Mouse (Mus musculus) midbrain, postnatal 0 days (tissue): Measurements from ENCODE around the gene Acad11. TPM values are rescaled to one million over a fixed set of nuclear protein-coding genes. Genes with fewer than 3 reads are reported as not detected.

Source experiments
- ATAC-seq: fragments of 200-750 bp; cut with Nextera tagmentation; 2 replicates; pipeline ENCODE4 v1.8.0; 2017; ENCODE audit warnings: moderate number of reproducible peaks, mild to moderate bottlenecking, moderate TSS enrichment, moderate library complexity; ENCODE audit not compliant: low FRiP score
- DNase-seq: peaks from one replicate; pipeline ENCODE4 v3.0.0-alpha.2; 2015; ENCODE audit warnings: low spot score
- H3K27ac ChIP-seq: fragments of 300-500 bp; sonication (generic); 2 replicates; pipeline ENCODE4 v1.5.1; 2014; ENCODE audit warnings: low read depth, mild to moderate bottlenecking, low read length, mixed read lengths
- H3K27me3 ChIP-seq: fragments of 300-500 bp; sonication (generic); 2 replicates; pipeline ENCODE4 v1.6.1; 2014; ENCODE audit warnings: low read length, control low read depth, mixed read lengths; ENCODE audit not compliant: insufficient read depth
- H3K36me3 ChIP-seq: fragments of 300-500 bp; sonication (generic); 2 replicates; pipeline ENCODE4 v1.6.1; 2014; ENCODE audit warnings: low read length, control low read depth, mixed read lengths; ENCODE audit not compliant: insufficient read depth
- H3K4me1 ChIP-seq: fragments of 300-500 bp; sonication (generic); 2 replicates; pipeline ENCODE4 v1.6.1; 2014; ENCODE audit warnings: mild to moderate bottlenecking, control low read depth, antibody characterized with exemption, low read length, mixed read lengths; ENCODE audit not compliant: insufficient read depth
- H3K4me2 ChIP-seq: fragments of 300-500 bp; sonication (generic); 2 replicates; pipeline ENCODE4 v1.6.1; 2014; ENCODE audit warnings: low read depth, mild to moderate bottlenecking, low read length, mixed read lengths; ENCODE audit not compliant: poor library complexity, severe bottlenecking
- H3K4me3 ChIP-seq: fragments of 300-500 bp; sonication (generic); 2 replicates; pipeline ENCODE4 v1.5.1; 2014; ENCODE audit warnings: low read depth, mild to moderate bottlenecking, low read length, moderate library complexity
- H3K9ac ChIP-seq: fragments of 300-500 bp; sonication (generic); replicated peaks from 2 replicates; pipeline ENCODE4 v1.6.1; 2014; ENCODE audit warnings: mild to moderate bottlenecking, low read length, moderate library complexity, mixed read lengths; ENCODE audit not compliant: poor library complexity, severe bottlenecking
- H3K9me3 ChIP-seq: fragments of 300-500 bp; sonication (generic); 2 replicates; pipeline ENCODE4 v1.6.1; 2016; ENCODE audit warnings: low read length, control low read depth
- CTCF ChIP-seq: IDR thresholded peaks from 2 replicates; pipeline ENCODE4 v1.5.1; 2016; ENCODE audit warnings: antibody characterized with exemption, mild to moderate bottlenecking
- WGBS: fragments of 180-500 bp; shearing (Covaris S2); extraction: QIAGEN DNeasy Blood & Tissue Kit; methylation state at CpG from one replicate; pipeline ENCODE4 v1.1.7; 2014; 5-methylcytosine and 5-hydroxymethylcytosine counted together
- polyA plus RNA-seq: library from polyadenylated mRNA; unstranded; fragments of >200 nt; fragmentation: Nextera tagmentation; extraction: Ambion mirVana; gene quantifications from 2 replicates; pipeline ENCODE4 v1.2.1, GENCODE M21; 2015
- total RNA-seq: library from RNA; depleted of rRNA; stranded (reverse); fragments of >200 nt; gene quantifications from 2 replicates; pipeline ENCODE4 v1.2.3, GENCODE M21; 2014

Gene Acad11
- total and polyA plus RNA-seq, 2 experiments from 2014 or later, result 6.3 to 12.1 TPM

DNA sequence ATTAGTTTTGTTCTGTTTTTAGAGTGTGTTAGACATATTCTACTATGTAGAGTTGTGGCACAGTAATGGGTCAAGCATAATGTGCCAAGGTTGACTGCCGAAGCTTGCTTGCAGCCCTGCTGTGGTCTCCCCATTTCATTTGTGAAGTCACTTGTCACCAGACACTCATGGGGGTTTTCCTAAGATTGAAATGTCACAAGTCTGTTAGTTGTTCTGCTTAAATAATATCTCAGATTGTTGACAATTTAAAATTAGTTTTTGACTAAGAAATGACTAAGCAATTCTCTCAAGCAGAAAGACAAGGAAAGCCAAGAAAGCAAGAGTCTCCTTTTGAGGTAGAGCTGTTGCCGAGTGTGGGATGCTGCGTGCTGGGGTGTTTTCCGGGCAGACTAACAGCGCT, 29.8 kb downstream of the Acad11 start:
- 95% methylated on average over 5 of the region's 5 CpGs for WGBS
- Histone ChIP-seq H3K4me2 (no peak overlapping the region), H3K27me3 (no peaks in the 10 kb centered on the region), H3K27ac (no peak overlapping the region), H3K36me3 (no peaks in the 10 kb centered on the region), H3K4me3 (no peak overlapping the region), H3K9ac (no peak overlapping the region), H3K4me1 (no peaks in the 10 kb centered on the region), H3K9me3 (no peaks in the 10 kb centered on the region)
- DNase-seq (no peak), ATAC-seq (no peak)
- no peak for TF ChIP-seq CTCF

DNA sequence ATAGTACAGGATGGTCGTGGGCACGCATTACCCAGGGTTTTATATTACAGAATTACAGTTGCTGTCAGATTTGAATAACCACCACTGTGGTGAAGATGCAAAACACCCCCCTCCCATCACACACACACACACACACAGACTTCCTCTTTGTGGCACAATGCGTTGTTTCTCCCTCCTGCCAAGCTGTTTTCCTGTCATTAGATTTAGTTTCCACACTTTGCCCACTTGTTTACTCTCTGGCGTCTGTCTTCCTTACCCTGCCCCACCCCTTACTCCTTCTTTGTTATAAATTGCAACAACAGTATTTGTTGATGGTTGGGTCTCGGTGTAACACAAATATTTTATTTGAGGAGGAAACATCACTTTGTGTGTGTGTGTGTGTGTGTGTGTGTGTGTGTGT, 35.1 kb downstream of the Acad11 start:
- Histone ChIP-seq H3K4me1 (no peaks in the 10 kb centered on the region), H3K4me2 (no peak overlapping the region), H3K27ac (no peak overlapping the region), H3K9me3 (no peaks in the 10 kb centered on the region), H3K9ac (no peak overlapping the region), H3K4me3 (no peak overlapping the region), H3K27me3 (no peaks in the 10 kb centered on the region), H3K36me3 (no peaks in the 10 kb centered on the region)
- WGBS, result 89% methylated on average over 5 of the region's 5 CpGs
- TF ChIP-seq CTCF, result no peak
- no peak for DNase-seq
- ATAC-seq, result no peak

GRCm38 (mm10) chr9:104099060-104099459, 35.9 kb downstream of the Acad11 start:
- Histone ChIP-seq H3K9ac (no peak overlapping the region), H3K27me3 (no peaks in the 10 kb centered on the region), H3K4me3 (no peak overlapping the region), H3K36me3 (no peaks in the 10 kb centered on the region), H3K4me2 (no peak overlapping the region), H3K27ac (no peak overlapping the region), H3K4me1 (no peaks in the 10 kb centered on the region), H3K9me3 (no peaks in the 10 kb centered on the region)
- ATAC-seq (no peak), DNase-seq (no peak)
- WGBS, result 93% methylated on average over 11 of the region's 11 CpGs
- no peak for TF ChIP-seq CTCF

- ATAC-seq (no peak), DNase-seq (no peak)
- no peak for TF ChIP-seq CTCF
- Histone ChIP-seq H3K9me3 (no peaks in the 10 kb centered on the region), H3K27ac (no peak overlapping the region), H3K36me3 (no peaks in the 10 kb centered on the region), H3K4me3 (no peak overlapping the region), H3K27me3 (no peaks in the 10 kb centered on the region), H3K4me2 (no peak overlapping the region), H3K4me1 (no peaks in the 10 kb centered on the region), H3K9ac (no peak overlapping the region)
- 48% methylated on average over 7 of the region's 7 CpGs for WGBS
Observed at GRCm38 (mm10) chr9:104100822-104101221, 37.6 kb downstream of the Acad11 start.

- H3K27ac ChIP-seq, result no peak overlapping the region
- H3K27me3 ChIP-seq, result no peaks in the 10 kb centered on the region
- H3K36me3 ChIP-seq, result no peaks in the 10 kb centered on the region
- DNase-seq, result no peak
- ATAC-seq, result no peak
- no peak overlapping the region for H3K4me2 ChIP-seq
- H3K9ac ChIP-seq, result no peak overlapping the region
- H3K9me3 ChIP-seq, result no peaks in the 10 kb centered on the region
- no peaks in the 10 kb centered on the region for H3K4me1 ChIP-seq
- no peak for TF ChIP-seq CTCF
- H3K4me3 ChIP-seq, result no peak overlapping the region
- 31% methylated on average over 3 of the region's 3 CpGs for WGBS
Observed at GRCm38 (mm10) chr9:104101458-104101857, 38.3 kb downstream of the Acad11 start.

- no peaks in the 10 kb centered on the region for H3K27me3 ChIP-seq
- no peak overlapping the region for H3K9ac ChIP-seq
- H3K4me1 ChIP-seq, result no peaks in the 10 kb centered on the region
- ATAC-seq (no peak), DNase-seq (no peak)
- no peak overlapping the region for H3K27ac ChIP-seq
- no peak overlapping the region for H3K4me2 ChIP-seq
- TF ChIP-seq CTCF, result no peak
- H3K36me3 ChIP-seq, result no peaks in the 10 kb centered on the region
- no peak overlapping the region for H3K4me3 ChIP-seq
- H3K9me3 ChIP-seq, result no peaks in the 10 kb centered on the region
- 37% methylated on average over 6 of the region's 6 CpGs for WGBS
Observed at GRCm38 (mm10) chr9:104102301-104102700, 39.1 kb downstream of the Acad11 start.
